Mouse (Mus musculus) brain, embryonic 14.5 days (tissue): ENCODE data around the gene Wfdc3.

Experiments
- CTCF ChIP-seq: fragments of 200-500 bp; IDR thresholded peaks from 2 replicates; pipeline ENCODE4 v1.5.1; 2012; ENCODE audit warnings: inconsistent platforms, mild to moderate bottlenecking, moderate library complexity, borderline replicate concordance; ENCODE audit not compliant: insufficient read depth, insufficient read length; ENCODE audit errors: extremely low read depth
- POLR2A ChIP-seq: fragments of 200-500 bp; IDR thresholded peaks from 2 replicates; pipeline ENCODE4 v1.6.1; 2012; ENCODE audit warnings: mild to moderate bottlenecking, inconsistent platforms, borderline replicate concordance; ENCODE audit not compliant: poor library complexity, insufficient read depth, insufficient read length, severe bottlenecking; ENCODE audit errors: extremely low read depth

DNA sequence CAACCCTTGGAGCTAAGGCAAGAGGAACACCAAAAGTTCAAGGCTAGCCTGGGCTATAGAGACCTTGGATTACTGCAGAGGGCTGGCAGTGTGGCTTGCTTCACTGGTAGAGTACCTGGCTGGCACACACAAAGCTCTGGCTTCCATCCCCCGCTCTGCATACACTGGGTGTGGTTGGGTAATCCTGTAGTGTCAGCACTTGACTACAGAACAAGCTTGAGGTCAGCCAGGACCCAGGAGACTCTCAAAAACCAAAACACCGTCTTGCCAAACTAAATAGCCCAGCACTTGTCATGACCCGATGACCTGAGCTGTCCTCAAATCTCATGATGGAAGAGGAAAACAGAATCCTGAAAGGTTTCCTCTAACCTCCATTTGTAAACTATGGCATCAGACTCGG is 44.7 kb upstream of the Wfdc3 start:
- TF ChIP-seq CTCF: no peak
- no peak for TF ChIP-seq POLR2A
